Mouse (Mus musculus): ENCODE measurements at regions not wholly inside any gene's neighbourhood (a gene's known extent, or its start where the extent isn't known, plus 50 kb on each side); places are given as distances from the start of the nearest gene placed in this dataset.
A peak's percentile ranks its signal among the peaks of the same experiment; 100 is the strongest.

- Histone ChIP-seq H3K36me3 (ENCODE audit: insufficient read depth) (no peaks in the 10 kb centered on the region), H3K4me2 (ENCODE audit: low read depth) (no peak overlapping the region), H3K9me3 (ENCODE audit: low read length) (no peaks in the 10 kb centered on the region), H3K4me3 (ENCODE audit: low read depth, low read length) (no peak overlapping the region), H3K4me1 (ENCODE audit: insufficient read depth) (no peaks in the 10 kb centered on the region), H3K9ac (no peak overlapping the region), H3K27ac (ENCODE audit: low read depth, low read length) (no peak overlapping the region), H3K27me3 (ENCODE audit: insufficient read depth, low read length) (no peaks in the 10 kb centered on the region)
- WGBS = 87% methylated on average over 3 of the region's 3 CpGs
- TF ChIP-seq CTCF (IDR thresholded peaks at IDR 0.05; ENCODE audit: low read depth) = no peak
- no peak for ATAC-seq
- DNase-seq = no peak
Observed at GRCm38 (mm10) chr15:97578046-97578445, 127.6 kb downstream of the Rpap3 start.

DNA sequence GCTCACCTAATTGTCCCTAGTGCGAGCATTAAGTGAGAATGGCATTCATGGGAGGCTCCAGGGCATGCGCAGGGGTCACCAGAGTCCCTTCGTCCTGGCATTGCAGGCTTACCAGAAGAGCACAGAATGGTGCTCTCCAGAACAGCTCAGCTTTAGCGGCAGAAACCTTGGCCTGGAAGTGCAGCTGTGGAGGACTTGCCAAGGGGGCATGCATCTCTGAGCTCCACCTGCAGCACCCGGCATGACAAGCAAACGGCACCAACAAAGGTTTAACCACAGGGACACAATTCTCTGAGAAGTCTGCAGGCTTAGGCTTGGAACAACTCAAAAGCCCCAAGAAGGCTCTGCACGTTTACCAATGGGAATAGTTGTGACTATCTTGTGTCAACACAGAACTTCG, 128.4 kb downstream of the Rpap3 start:
- Histone ChIP-seq H3K4me1 (ENCODE audit: insufficient read depth) (no peaks in the 10 kb centered on the region), H3K27ac (ENCODE audit: low read depth, low read length) (no peak overlapping the region), H3K4me3 (ENCODE audit: low read depth, low read length) (no peak overlapping the region), H3K4me2 (ENCODE audit: low read depth) (no peak overlapping the region), H3K27me3 (ENCODE audit: insufficient read depth, low read length) (no peaks in the 10 kb centered on the region), H3K9me3 (ENCODE audit: low read length) (no peaks in the 10 kb centered on the region), H3K9ac (no peak overlapping the region), H3K36me3 (ENCODE audit: insufficient read depth) (no peaks in the 10 kb centered on the region)
- DNase-seq (no peak), ATAC-seq (no peak)
- TF ChIP-seq CTCF (IDR thresholded peaks at IDR 0.05; ENCODE audit: low read depth) = no peak
- 87% methylated on average over 8 of the region's 8 CpGs for WGBS

- WGBS = 85% methylated on average over 8 of the region's 8 CpGs
- no peak for DNase-seq
- no peak for ATAC-seq
- H3K4me1 ChIP-seq (ENCODE audit: insufficient read depth) = no peaks in the 10 kb centered on the region
- H3K9me3 ChIP-seq (ENCODE audit: low read length) = no peaks in the 10 kb centered on the region
- H3K4me2 ChIP-seq (ENCODE audit: low read depth) = no peak overlapping the region
- no peaks in the 10 kb centered on the region for H3K27me3 ChIP-seq (ENCODE audit: insufficient read depth, low read length)
- no peaks in the 10 kb centered on the region for H3K36me3 ChIP-seq (ENCODE audit: insufficient read depth)
- no peak for TF ChIP-seq CTCF (IDR thresholded peaks at IDR 0.05; ENCODE audit: low read depth)
- no peak overlapping the region for H3K9ac ChIP-seq
- no peak overlapping the region for H3K4me3 ChIP-seq (ENCODE audit: low read depth, low read length)
- no peak overlapping the region for H3K27ac ChIP-seq (ENCODE audit: low read depth, low read length)
Observed at GRCm38 (mm10) chr15:97572639-97573038, 133.0 kb downstream of the Rpap3 start.

DNA sequence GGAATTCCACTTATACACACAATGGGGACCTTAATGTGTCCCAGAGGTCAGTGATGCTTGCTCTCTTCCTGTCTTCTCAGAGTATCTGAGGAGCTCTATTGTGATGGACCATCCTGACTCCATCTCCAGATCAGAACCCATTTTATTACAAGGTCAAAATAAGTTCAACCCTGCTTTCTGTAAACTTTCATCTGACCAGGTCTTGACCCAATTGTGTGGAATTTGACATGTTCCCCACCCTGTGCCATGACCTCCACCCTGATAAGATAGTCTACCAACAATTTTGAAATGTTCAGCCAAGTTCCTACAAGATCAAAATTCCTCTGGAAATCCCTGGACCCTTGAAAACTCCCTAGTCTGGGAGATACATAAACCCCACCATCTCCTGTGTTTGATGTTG, 133.7 kb downstream of the Rpap3 start:
- no peaks in the 10 kb centered on the region for H3K9me3 ChIP-seq (ENCODE audit: low read length)
- no peak overlapping the region for H3K27ac ChIP-seq (ENCODE audit: low read depth, low read length)
- no peak overlapping the region for H3K4me2 ChIP-seq (ENCODE audit: low read depth)
- no peaks in the 10 kb centered on the region for H3K36me3 ChIP-seq (ENCODE audit: insufficient read depth)
- no peaks in the 10 kb centered on the region for H3K27me3 ChIP-seq (ENCODE audit: insufficient read depth, low read length)
- no peak for DNase-seq
- no peak for TF ChIP-seq CTCF (IDR thresholded peaks at IDR 0.05; ENCODE audit: low read depth)
- no peak for ATAC-seq
- no peak overlapping the region for H3K9ac ChIP-seq
- no peaks in the 10 kb centered on the region for H3K4me1 ChIP-seq (ENCODE audit: insufficient read depth)
- no peak overlapping the region for H3K4me3 ChIP-seq (ENCODE audit: low read depth, low read length)

DNA sequence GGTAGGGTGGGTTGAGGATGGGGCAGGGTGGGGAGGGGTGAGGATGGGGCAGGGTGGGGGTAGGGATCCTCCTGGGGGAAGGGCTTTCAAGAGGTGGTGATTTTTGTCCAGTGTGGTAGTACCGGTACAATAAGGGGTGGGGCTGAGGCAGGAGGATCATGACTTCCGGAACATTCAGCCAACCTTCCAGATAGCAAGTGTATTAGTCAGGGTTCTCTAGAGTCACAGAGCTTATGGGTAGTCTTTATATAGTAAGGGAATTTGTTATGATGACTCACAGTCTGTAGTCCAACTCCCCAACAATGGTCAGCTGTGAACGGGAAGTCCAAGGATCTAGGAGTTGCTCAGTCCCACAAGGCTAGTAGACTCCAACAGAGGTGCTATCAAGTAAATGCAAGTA, 145.5 kb downstream of the Rpap3 start:
- ATAC-seq = no peak
- Histone ChIP-seq H3K4me2 (ENCODE audit: low read depth) (no peak overlapping the region), H3K27me3 (ENCODE audit: insufficient read depth, low read length) (no peaks in the 10 kb centered on the region), H3K36me3 (ENCODE audit: insufficient read depth) (no peaks in the 10 kb centered on the region), H3K9me3 (ENCODE audit: low read length) (peaks cover 5% of the 10 kb centered on the region; the same call in 1 of the 2 replicates), H3K27ac (ENCODE audit: low read depth, low read length) (no peak overlapping the region), H3K4me1 (ENCODE audit: insufficient read depth) (no peaks in the 10 kb centered on the region), H3K9ac (no peak overlapping the region), H3K4me3 (ENCODE audit: low read depth, low read length) (no peak overlapping the region)
- no peak for DNase-seq
- TF ChIP-seq CTCF (IDR thresholded peaks at IDR 0.05; ENCODE audit: low read depth) = no peak
- 98% methylated on average over 3 of the region's 3 CpGs for WGBS

DNA sequence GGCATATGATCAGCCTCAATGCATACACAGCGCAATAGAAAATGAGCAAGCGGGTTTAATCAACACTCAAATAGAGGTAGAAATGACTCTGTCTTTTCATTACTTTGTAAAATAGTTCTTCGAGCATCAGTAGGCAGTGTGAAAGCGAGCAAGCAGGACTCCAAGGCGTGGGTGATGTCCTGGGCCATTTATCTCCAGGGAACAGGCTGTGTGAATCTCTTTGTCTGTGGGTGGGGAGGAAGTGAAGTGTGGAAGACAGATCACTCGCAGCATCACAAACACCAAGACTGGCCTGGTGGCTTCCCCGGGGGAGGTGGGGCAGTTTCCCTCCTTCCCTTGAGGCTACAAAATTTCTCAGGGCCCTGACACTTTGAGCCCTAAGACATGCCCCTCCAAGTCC, 146.9 kb downstream of the Rpap3 start:
- no peak for TF ChIP-seq CTCF (IDR thresholded peaks at IDR 0.05; ENCODE audit: low read depth)

DNA sequence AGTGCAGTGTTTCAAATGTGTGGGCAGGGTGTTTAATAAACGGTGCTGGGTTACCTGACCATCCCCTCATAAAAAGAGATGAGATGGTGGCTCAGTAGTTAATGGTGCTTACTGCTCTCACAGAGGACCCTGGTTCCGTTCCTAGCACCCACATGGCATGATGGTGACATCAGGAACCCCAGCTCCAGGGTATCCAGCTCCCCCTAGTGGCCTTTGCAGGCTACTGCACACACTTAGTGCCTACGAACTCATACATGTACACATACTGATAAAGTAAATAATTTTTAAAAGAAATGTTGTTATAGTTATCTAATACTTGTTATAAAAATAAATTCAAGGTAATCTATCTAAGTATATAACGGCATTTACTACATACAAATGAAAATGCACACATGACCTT, 157.3 kb downstream of the Rpap3 start:
- Histone ChIP-seq H3K27me3 (ENCODE audit: insufficient read depth, low read length) (no peaks in the 10 kb centered on the region), H3K9me3 (ENCODE audit: low read length) (no peaks in the 10 kb centered on the region), H3K4me1 (ENCODE audit: insufficient read depth) (no peaks in the 10 kb centered on the region), H3K27ac (ENCODE audit: low read depth, low read length) (no peak overlapping the region), H3K9ac (no peak overlapping the region), H3K36me3 (ENCODE audit: insufficient read depth) (no peaks in the 10 kb centered on the region), H3K4me3 (ENCODE audit: low read depth, low read length) (no peak overlapping the region), H3K4me2 (ENCODE audit: low read depth) (no peak overlapping the region)
- 89% methylated on average over 4 of the region's 4 CpGs for WGBS
- ATAC-seq (no peak), DNase-seq (no peak)
- TF ChIP-seq CTCF (IDR thresholded peaks at IDR 0.05; ENCODE audit: low read depth) = peak; percentile 8; the same call in 1 of the 2 replicates

More for the DNA sequence above, 146.9 kb downstream of the Rpap3 start:
- 92% methylated on average over 7 of the region's 7 CpGs for WGBS
- H3K4me3 ChIP-seq (ENCODE audit: low read depth, low read length) = no peak overlapping the region
- H3K4me1 ChIP-seq (ENCODE audit: insufficient read depth) = no peaks in the 10 kb centered on the region
- H3K27me3 ChIP-seq (ENCODE audit: insufficient read depth, low read length) = no peaks in the 10 kb centered on the region
- peaks cover 5% of the 10 kb centered on the region; the same call in 1 of the 2 replicates for H3K9me3 ChIP-seq (ENCODE audit: low read length)
- no peak for ATAC-seq
- no peaks in the 10 kb centered on the region for H3K36me3 ChIP-seq (ENCODE audit: insufficient read depth)
- no peak overlapping the region for H3K4me2 ChIP-seq (ENCODE audit: low read depth)
- no peak overlapping the region for H3K27ac ChIP-seq (ENCODE audit: low read depth, low read length)
- no peak for DNase-seq
- H3K9ac ChIP-seq = no peak overlapping the region

- WGBS = 88% methylated on average over 11 of the region's 11 CpGs
- Histone ChIP-seq H3K27me3 (ENCODE audit: insufficient read depth, low read length) (no peaks in the 10 kb centered on the region), H3K4me1 (ENCODE audit: insufficient read depth) (no peaks in the 10 kb centered on the region), H3K9ac (no peak overlapping the region), H3K4me3 (ENCODE audit: low read depth, low read length) (no peak overlapping the region), H3K9me3 (ENCODE audit: low read length) (no peaks in the 10 kb centered on the region), H3K4me2 (ENCODE audit: low read depth) (no peak overlapping the region), H3K27ac (ENCODE audit: low read depth, low read length) (no peak overlapping the region), H3K36me3 (ENCODE audit: insufficient read depth) (no peaks in the 10 kb centered on the region)
- no peak for TF ChIP-seq CTCF (IDR thresholded peaks at IDR 0.05; ENCODE audit: low read depth)
- no peak for ATAC-seq
- no peak for DNase-seq
Observed at GRCm38 (mm10) chr15:97545034-97545433, 160.6 kb downstream of the Rpap3 start.
